Mouse (Mus musculus): ENCODE results near the gene Frmd4b.

- TF ChIP-seq POLR2A (IDR thresholded peaks at IDR 0.05; ENCODE audit: borderline replicate concordance, control insufficient read depth, low read depth, low read length): no peak
- no peak for TF ChIP-seq CTCF (IDR thresholded peaks at IDR 0.05; ENCODE audit: control insufficient read depth, insufficient read depth, low read length)
These were observed 130.5 kb downstream of the Frmd4b start for GRCm38 (mm10) chr6:97486813-97487361.

Measured in bone marrow, adult 2 months (tissue).